Mouse (Mus musculus): ENCODE measurements around the gene Zbed4.
"Not testable (repeated sequence)": the region's sequence is repeated elsewhere in the genome, so short reads cannot be mapped to it uniquely, and the experiment has no call there.

Zbed4 gene

DNA sequence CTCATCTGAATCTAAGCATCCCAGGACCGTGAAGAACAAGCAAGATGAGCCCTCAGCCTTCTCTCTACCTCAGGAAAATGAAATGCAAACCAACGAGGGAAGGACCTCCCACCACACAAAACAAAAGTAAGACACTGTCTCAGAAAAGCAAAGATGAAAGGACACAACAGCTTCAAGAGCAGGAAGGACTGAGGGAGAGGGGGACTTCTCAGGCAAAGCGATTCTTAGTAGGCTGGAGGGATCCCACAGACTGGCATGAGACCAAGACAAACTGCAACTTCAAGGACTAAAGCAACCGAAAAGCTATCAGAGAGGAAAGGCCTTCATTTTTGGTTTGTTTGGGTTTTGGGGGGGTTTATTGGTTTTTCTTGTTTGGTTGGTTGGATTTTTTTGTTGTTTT lies 15.3 kb upstream of the Zbed4 start:
- in situ Hi-C loops (cut with MboI, MseI): loop anchor here (10.0 to 25.0 kb wide), 2 partner anchors 79 to 626 kb away; partner anchors contain the start of genes Alg12, Creld2, Lmf2 and Ncaph2

DNA sequence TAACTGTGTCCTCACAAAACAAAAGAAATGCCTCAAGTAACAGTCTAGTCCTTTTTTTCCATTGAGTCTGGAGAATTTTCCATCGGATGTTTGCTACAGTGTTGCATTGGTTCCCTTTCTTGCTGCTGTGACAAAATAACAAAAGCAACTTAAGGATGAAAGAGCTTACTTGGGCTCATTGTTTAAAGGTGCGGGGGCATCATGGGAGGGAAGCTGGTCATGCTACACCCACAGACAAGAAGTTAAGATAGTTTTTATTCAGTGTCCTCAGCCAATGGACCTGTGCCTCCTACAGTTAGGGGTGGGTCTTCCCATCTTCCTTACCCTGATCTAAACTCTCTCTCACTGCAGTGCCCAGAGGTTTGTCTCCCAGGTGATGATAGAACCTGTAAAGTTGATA lies 13.0 kb upstream of the Zbed4 start:
- in situ Hi-C loops (cut with MboI, MseI): loop anchor here (10.0 to 25.0 kb wide), 2 partner anchors 76 to 624 kb away; partner anchors contain the start of genes Alg12, Creld2, Lmf2 and Ncaph2

DNA sequence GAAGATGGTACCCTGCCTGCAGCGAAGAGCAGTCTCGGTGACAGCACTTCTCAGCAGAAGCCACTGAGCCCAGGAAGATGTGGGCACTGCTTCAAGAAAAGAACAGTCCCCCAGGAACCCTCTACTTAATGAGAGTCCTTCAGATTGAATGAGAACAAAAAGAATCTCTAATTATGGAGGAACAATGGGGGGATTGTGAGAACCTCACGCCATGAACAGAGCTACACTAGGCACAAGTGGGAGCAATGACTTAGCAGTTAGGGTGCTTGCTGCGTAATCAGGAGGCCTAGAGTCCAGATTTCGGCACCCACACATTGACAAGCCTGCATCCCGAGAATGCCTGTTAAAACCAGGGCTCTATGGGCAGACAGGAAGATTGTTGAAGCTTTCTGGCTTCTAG lies 10.1 kb upstream of the Zbed4 start:
- in situ Hi-C loops (cut with MboI, MseI): loop anchor here (25.0 kb wide), 1 partner anchor 621 kb away; the partner anchor contains the start of genes Lmf2, Ncaph2 and Sco2

DNA sequence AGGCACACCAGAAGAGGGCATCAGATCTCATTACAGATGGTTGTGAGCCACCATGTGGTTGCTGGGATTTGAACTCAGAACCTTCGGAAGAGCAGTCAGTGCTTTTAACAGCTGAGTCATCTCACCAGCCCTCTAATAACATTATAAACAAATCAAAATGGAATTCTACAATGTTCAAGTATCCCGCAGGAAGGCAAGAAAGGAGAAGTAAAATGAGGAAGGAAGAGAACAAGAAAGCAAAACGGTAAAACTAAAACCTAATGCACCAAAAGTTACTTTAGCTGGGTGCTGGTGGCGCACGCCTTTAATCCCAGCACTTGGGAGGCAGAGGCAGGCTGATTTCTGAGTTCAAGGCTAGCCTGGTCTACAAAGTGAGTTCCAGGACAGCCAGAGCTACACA lies 8.1 kb upstream of the Zbed4 start:
- in situ Hi-C loops (cut with MboI, MseI): loop anchor here (25.0 kb wide), 1 partner anchor 619 kb away; the partner anchor contains the start of genes Lmf2, Ncaph2 and Sco2

DNA sequence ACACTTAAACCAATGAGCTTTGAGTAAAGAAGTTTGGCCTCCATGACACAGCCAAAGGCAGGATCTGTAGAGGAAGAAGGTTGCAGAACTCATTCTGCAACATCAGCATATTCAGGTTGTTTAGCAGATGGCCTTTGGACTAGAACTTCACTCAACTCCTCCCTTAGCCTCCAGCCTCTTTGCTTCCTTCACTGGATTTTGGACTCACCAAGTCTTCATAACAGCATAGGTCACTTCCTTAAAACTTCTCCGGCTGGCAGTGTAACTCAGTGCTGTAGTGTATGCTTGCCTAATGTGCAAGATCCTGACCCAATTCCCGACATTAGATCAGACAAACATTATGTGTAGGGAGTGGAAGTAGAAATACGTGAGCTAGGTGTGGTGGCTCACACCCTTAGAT lies 6.1 kb upstream of the Zbed4 start:
- in situ Hi-C loops (cut with MboI, MseI): loop anchor here (25.0 kb wide), 1 partner anchor 617 kb away; the partner anchor contains the start of genes Lmf2, Ncaph2 and Sco2

DNA sequence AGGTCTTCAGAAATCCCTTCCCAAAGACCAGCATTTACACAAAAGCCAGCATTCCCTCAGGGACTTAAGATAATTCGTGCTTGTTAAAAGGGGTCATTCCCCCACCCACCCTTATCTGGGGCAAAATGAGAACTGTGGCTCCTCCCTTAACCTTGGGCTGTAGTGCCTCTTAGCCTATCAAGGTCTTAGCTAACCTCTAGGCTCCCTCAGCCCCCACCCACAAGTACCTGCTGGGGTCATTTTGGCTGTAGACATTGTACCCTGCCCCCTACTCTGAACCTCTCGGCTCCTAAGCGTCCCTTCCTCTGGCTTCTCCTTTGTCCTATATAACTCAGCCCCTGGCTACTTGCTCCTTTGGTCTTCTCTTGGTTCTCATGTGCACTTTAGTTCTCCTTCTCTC lies 5.5 kb upstream of the Zbed4 start:
- in situ Hi-C loops (cut with MboI, MseI): loop anchor here (25.0 kb wide), 1 partner anchor 616 kb away; the partner anchor contains the start of genes Lmf2, Ncaph2 and Sco2

DNA sequence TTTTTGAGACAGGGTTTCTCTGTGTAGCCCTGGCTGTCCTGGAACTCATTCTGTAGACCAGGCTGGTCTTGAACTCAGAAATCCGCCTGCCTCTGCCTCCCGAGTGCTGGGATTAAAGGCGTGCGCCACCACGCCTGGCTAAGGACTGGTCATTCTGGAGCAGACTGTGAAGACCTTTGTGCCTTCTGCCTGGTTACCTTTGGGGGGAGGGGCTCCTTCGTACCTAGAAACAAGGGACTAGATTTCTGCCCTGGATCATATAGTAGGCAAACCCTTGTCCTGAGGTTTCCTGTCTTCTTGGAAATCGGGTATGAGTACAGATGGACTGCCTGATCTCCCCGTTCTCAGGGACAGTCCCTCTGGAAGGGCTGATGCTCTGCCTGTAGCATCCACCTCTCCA lies 1.8 kb upstream of the Zbed4 start:
- in situ Hi-C loops (cut with MboI, MseI): loop anchor here (25.0 kb wide), 1 partner anchor 613 kb away; the partner anchor contains the start of genes Lmf2, Ncaph2 and Sco2

DNA sequence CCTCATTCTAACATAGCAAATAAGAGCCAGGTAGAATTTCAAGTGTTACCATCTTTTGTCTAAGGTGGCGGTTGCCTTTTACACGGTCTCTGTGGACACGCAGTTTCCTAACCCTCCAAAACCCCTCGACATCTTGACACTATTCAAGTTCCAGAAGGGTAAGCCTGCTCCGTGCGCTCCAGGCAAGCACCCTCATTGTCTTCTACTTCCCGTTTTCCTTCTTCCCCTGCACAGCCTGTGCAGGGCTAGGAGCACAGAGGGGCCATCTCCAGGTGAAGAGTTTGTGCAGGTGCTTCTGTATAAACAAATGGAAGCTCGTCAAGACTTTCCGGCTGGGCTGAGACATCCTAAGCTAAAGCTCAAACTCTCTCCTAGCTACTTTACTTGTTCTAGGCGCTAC lies 1.4 kb upstream of the Zbed4 start:
- in situ Hi-C loops (cut with MboI, MseI): no loop called here

DNA sequence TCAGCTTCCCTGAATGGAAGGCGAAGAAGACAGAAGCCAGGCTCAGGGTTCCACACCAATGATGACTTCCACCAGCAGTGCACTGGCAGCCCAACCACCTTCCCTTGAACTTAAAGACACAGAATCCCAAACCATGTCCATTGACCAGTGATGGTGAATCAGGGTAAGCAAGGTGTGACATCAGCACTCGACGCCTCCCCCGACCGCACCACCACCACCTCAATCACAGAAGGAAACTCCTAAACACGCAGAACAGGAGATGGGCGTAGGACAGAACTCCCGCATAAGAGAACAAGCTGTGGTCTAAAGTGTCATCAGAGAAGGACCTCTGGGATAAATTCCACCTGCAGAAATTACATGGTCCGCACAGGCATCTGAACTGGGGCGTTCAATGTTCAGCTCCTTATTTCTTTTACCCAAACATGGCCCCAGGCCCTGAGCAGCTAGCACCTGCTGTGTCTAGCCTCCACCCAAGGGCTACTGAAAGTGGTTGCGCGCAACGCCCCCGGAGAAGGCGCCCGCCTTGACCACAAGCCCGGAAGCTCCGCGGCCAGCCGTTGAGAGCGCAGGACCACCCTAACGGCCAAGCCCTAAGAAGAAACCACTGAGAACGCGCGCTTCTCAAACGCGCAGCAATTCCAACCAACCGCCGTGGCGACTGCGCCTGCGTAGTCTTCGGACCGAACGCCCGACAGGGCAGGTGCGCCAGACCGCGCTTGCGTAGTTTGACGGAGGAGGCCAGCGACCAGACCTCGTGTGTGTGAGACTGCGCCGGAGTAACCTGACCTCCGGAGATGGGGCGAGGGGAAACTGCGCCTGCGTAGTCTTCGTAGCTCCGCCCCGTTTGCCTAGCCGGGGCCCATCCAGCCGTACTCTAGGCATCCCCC lies 540 bp upstream of the Zbed4 start:
- in situ Hi-C loops (cut with MboI, MseI): no loop called here

DNA sequence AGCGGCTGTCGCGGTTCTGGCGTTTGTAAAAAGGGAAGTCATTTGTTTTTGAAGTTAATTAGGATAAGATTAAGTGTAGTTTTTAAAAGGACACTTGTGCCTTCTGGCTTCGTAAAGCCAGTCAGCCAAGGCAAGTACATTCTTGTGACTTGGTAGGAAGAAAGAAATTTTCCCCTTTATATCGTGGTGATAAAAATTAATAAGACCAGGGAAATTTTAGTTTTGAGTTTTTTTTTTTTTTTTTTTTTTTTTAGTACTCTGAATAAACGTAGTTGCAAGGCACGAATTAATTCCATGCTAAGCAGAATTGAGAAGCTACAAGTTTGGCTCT lies 908 bp downstream of the Zbed4 start:
- in situ Hi-C loops (cut with MboI, MseI): no loop called here

DNA sequence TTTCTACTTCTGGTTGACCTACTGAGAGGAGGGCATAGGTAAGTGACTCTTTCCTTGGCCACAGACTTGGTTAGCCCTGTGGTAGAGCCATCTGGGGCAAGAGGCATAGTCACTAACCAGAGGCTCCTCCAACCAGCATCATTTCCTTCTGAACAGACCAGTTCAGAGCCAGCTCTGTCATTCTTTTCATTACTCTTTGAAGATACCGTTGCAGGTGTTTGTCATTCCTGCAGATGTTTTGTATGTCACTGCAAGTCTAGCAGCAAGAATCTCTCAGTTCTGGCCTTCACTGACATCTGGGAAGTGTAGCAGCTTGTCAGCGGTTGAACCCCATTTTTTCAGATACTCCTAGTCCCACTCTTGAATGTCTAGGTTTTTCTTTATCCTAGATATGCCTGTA lies 3.4 kb downstream of the Zbed4 start:
- in situ Hi-C loops (cut with MboI, MseI): no loop called here

DNA sequence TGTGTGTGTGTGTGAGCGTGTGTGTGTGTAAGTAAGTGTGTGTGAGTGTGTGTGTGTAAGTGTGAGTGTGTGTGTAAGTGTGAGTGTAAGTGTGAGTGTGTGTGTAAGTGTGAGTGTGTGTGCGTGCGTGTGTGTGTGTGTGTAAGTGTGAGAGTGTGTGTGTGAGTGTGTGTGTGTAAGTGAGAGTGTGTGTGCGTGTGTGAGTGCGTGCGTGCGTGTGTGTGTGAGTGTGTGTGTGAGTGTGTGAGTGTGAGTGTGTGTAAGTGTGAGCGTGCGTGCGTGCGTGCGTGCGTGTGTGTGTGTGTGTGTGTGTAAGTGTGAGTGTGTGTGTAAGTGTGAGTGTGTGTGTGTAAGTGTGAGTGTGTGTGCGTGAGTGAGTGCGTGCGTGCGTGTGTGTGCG lies 4.3 kb downstream of the Zbed4 start:
- in situ Hi-C loops (cut with MboI, MseI): no loop called here

DNA sequence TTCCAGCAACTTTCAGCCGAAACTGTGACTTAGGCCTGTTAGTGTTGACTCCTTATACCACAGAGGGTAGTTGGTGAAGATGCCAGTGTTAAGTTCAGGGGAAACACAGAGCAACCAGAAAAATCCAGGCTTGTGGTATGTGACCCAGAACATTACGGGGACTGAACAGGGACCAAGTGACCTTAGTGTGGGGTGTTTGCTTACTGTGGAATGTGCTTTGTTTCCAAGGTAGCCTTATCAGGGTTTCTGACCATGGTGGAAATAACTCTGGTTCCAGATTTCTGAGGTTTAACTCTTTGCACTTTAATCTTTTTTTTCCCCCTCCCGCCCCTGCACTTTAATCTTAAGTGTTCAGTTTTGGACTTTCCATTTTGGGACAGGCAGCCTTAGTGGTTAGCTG lies 6.6 kb downstream of the Zbed4 start:
- in situ Hi-C loops (cut with MboI, MseI): no loop called here

DNA sequence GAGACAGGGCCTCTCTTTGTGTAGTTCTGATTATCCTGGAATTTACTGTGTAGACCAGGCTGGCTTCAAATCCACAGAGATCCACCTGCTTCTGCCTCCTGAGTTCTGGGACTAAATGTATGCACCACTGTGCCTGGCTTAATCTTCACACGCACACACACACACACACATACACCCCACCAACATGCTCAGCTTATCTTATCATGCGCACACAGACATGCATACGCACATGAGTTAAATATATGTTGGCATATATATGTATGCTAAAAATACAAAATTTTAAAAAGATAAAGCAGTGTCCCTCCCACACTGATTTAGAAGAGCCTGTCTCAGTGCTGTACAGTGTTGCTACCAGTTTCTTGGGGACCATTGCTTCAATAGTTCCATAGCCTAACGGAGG lies 10.1 kb downstream of the Zbed4 start:
- in situ Hi-C loops (cut with MboI, MseI): no loop called here

DNA sequence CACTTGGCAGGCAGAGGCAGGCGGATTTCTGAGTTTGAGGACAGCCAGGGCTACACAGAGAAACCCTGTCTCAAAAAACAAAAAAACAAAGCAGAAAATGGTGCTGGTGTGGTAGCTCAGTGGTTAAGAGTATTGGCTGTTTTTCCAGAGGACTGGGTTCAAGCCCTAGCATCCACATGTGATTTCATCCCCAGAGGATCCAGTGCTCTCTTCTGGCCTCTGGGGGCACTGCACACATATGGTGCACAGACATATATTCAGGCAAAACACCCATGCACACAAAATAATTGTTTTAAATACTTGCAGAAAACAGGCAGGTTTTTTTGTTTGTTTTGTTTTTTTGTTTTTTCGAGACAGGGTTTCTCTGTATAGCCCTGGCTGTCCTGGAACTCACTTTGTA lies 14.7 kb downstream of the Zbed4 start:
- in situ Hi-C loops (cut with MboI, MseI): not testable (repeated sequence)

DNA sequence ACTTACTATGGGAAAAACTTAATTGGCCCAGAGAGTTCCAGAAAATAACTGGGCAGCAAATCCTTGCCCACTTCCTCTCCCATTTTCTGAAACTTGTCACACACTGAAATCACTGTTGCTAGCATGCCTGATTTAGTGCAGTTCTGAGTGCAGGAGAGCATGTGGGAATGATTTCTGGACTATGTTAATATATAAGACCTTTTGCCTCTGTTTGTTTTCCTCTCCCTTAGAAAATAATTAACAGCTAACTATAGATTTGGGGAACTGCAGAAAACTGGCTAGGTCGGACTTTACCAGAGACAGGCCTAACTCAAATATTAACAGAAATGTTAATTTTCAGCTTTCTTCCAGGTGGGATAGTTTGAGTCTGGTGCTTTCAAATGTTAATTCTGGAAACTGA lies 17.1 kb downstream of the Zbed4 start:
- in situ Hi-C loops (cut with MboI, MseI): no loop called here

DNA sequence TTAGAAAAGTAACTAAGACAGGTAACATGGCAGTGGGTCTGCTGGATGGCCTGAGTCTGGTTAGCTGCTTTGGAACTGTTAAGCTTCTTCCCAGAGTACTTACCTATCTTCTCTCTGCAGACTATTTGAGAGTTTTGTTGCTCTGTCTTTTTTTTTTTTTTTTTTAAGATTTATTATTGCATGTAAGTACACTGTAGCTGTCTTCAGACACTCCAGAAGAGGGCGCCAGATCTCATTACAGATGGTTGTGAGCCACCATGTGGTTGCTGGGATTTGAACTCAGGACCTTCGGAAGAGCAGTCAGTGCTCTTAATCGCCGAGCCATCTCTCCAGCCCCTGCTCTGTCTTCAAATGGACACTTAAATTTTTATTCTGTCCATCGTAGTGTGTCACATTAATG lies 23.2 kb downstream of the Zbed4 start:
- in situ Hi-C loops (cut with MboI, MseI): not testable (repeated sequence)

DNA sequence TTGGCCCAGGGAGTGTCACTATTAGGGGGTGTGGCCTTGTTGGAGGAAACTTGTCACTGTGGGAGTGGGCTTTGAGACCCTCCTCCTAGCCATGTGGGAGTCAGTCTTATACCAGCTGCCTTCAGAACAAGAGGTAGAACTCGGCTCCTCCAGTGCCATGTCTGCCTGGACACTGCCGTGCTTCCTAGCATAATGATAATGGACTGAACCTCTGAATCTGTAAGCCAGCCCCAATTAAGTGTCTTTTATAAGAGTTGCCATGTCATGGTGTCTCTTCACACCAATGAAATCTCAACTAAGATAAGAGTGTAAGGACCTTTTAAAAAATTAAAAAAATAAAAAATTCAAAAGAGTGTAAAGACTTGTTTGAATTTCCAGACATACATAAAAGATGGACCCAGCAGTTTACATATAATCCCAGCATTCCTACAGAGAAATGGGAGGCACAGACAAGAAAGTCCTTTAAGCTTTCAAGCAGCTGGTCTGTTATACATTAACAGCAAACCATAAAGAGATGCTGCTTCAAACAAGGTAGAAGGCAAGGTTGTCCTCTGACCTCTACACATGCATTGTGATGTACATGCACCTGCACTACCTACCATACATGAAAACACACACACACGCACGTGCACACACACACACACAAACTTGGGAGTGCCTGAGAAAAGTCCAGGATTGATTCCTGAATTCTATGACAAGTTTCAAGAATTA lies 40.8 kb downstream of the Zbed4 start:
- in situ Hi-C loops (cut with MboI, MseI): no loop called here

DNA sequence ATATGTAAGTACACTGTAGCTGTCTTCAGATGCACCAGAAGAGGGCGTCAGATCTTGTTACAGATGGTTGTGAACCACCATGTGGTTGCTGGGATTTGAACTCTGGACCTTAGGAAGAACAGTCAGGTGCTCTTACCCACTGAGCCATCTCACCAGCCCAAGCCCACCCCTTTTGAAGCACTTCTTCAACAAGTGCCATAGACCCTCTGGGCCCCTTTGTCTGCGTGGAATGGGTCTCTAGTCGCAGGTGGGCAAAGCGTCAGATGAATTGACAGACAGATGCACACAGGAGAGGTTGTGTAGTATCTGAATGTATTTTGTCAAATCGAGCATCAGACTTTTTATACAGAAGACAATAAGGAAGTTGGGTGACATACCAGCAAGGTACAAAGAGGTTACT lies 43.3 kb downstream of the Zbed4 start:
- in situ Hi-C loops (cut with MboI, MseI): not testable (repeated sequence)

DNA sequence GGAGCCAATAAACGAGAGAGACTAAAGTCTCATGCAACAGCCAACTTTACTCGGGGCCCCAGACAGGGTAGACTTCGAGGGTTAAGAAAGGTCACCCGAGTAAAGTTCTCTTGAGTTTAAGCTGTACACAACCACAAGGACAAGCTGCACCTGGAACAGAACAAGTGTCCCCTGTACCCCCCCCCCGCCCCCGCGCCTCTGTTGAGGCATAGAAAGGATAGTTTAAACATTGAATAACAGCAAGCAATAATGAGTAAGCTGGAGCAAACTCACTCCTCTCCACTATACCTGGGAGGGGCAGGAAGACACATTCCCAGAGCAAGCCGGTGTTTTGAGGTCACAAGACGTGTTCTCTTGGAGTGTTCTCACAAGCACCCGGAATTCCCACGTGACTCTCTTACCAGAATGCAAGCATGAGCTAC lies 48.5 kb downstream of the Zbed4 start:
- in situ Hi-C loops (cut with MboI, MseI): no loop called here

DNA sequence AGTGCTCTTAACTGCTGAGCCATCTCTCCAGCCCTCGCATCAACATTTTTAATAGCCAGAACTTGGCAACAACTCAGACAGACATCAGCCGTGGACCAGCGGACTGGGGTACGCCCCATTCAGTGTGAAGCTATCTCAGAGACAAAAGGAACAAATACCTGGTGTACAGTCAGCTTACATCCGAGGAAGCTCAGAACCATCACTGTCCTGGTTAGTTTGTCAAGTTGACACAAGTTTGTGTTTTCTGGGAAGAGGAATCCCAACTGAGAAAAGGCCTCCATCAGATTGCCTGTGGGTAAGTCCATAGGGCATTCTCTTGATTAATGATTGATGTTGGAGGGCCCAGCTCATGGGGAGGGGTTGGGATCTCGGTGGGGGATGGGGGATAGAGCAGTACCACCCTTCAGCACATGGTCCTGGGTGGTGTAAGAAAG lies 49.5 kb downstream of the Zbed4 start:
- in situ Hi-C loops (cut with MboI, MseI): no loop called here

DNA sequence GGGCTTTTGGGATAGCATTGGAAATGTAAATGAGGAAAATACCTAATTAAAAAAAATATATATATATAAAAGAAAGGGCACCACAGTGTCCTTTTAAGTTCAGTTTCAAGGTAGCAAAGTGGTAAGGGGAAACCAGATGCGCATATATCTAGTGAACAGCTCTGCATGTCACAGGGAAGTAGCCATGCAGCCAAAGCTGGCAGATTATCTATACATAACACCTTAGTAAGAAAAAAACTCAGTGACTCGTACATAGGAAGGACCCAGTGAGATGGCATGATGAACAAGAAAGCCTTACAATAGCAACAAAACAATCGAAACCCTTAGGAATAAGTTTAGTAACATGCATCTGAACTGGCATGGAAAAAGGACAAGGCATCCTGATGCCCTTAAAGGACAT lies 50.4 kb downstream of the Zbed4 start:
- in situ Hi-C loops (cut with MboI, MseI): no loop called here

DNA sequence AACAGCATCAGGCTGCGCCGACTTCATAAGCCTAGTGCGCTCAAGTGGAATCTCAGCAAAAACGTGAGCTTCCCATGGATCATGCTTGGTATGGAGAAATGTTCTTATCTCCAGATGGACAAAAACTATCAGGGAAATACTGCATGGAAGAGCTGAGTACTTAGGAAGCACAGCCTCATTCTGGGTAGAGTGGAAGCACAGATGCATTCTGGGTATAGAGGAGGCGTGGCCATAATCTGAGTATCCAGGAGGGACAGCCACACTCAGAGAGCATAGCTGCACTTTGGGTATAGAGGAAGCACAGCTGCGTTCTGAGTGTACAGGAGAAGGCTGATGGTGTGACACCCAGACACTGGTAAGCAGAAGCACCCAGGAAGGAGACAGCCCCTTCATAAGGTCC lies 50.9 kb downstream of the Zbed4 start:
- in situ Hi-C loops (cut with MboI, MseI): no loop called here
